Mouse (Mus musculus) retina, adult 2 months (tissue): ENCODE measurements around the gene Pnma1.

Source experiments
- DNase-seq: peaks from one replicate; pipeline ENCODE4 v3.0.0-alpha.2; 2012; ENCODE audit warnings: low read depth, low spot score

The Pnma1 gene

GRCm38 (mm10) chr12:84147954-84148621 lies at the start of gene Pnma1:
Gene Pnma1 (minus strand): TSS chr12:84148489.
- no peak for DNase-seq

- DNase-seq, result no peak
Measured at GRCm38 (mm10) chr12:84195195-84195594, 46.9 kb upstream of the Pnma1 start.

GRCm38 (mm10) chr12:84194400-84195109 lies 46.3 kb upstream of the Pnma1 start:
- DNase-seq, result no peak

- peak; percentile 60 for DNase-seq
Measured at GRCm38 (mm10) chr12:84193642-84194399, 45.5 kb upstream of the Pnma1 start.

GRCm38 (mm10) chr12:84192741-84193641 lies 44.7 kb upstream of the Pnma1 start:
- DNase-seq, result no peak

- DNase-seq, result no peak
Measured at GRCm38 (mm10) chr12:84192280-84192679, 44.0 kb upstream of the Pnma1 start.

- no peak for DNase-seq
Measured at GRCm38 (mm10) chr12:84191770-84192169, 43.5 kb upstream of the Pnma1 start.

GRCm38 (mm10) chr12:84191190-84191589 lies 42.9 kb upstream of the Pnma1 start:
- no peak for DNase-seq

GRCm38 (mm10) chr12:84190151-84190820 lies 42.0 kb upstream of the Pnma1 start:
- DNase-seq, result no peak

- DNase-seq, result no peak
Measured at GRCm38 (mm10) chr12:84188881-84189444, 40.7 kb upstream of the Pnma1 start.

- no peak for DNase-seq
Measured at GRCm38 (mm10) chr12:84187752-84188601, 39.7 kb upstream of the Pnma1 start.

GRCm38 (mm10) chr12:84186950-84187349 lies 38.7 kb upstream of the Pnma1 start:
- DNase-seq, result no peak

GRCm38 (mm10) chr12:84186536-84186935 lies 38.2 kb upstream of the Pnma1 start:
- DNase-seq, result no peak

GRCm38 (mm10) chr12:84185547-84185946 lies 37.3 kb upstream of the Pnma1 start:
- DNase-seq, result no peak

GRCm38 (mm10) chr12:84184979-84185378 lies 36.7 kb upstream of the Pnma1 start:
- DNase-seq, result no peak

GRCm38 (mm10) chr12:84181999-84182398 lies 33.7 kb upstream of the Pnma1 start:
- no peak for DNase-seq

- no peak for DNase-seq
Measured at GRCm38 (mm10) chr12:84180701-84181435, 32.6 kb upstream of the Pnma1 start.

- DNase-seq, result no peak
Measured at GRCm38 (mm10) chr12:84180090-84180489, 31.8 kb upstream of the Pnma1 start.
